Mouse (Mus musculus) limb, embryonic 14.5 days (tissue): ENCODE results near the gene Zfp365. TPM values are rescaled to one million over a fixed set of nuclear protein-coding genes. Genes with fewer than 3 reads are reported as not detected.
A peak's percentile ranks its signal among the peaks of the same experiment; 100 is the strongest.

Source experiments
- ATAC-seq: fragments of 200-750 bp; cut with Nextera tagmentation; 2 replicates; pipeline ENCODE4 v1.8.0; 2017; ENCODE audit warnings: low read depth, moderate number of reproducible peaks, moderate TSS enrichment; ENCODE audit not compliant: low FRiP score
- DNase-seq: peaks from one replicate; pipeline ENCODE4 v3.0.0-alpha.2; 2015; ENCODE audit warnings: low spot score
- H3K27ac ChIP-seq: fragments of 300-500 bp; sonication (generic); replicated peaks from 2 replicates; pipeline ENCODE4 v1.5.1; 2014; ENCODE audit warnings: low read depth, mild to moderate bottlenecking, low read length, moderate library complexity, mixed read lengths
- H3K27me3 ChIP-seq: fragments of 300-500 bp; sonication (generic); 2 replicates; pipeline ENCODE4 v1.6.1; 2014; ENCODE audit warnings: low read length, mixed read lengths; ENCODE audit not compliant: control insufficient read depth, insufficient read depth
- H3K36me3 ChIP-seq: fragments of 300-500 bp; sonication (generic); 2 replicates; pipeline ENCODE4 v1.6.1; 2014; ENCODE audit warnings: mild to moderate bottlenecking, low read length, moderate library complexity, mixed read lengths; ENCODE audit not compliant: control insufficient read depth, insufficient read depth
- H3K4me1 ChIP-seq: fragments of 300-500 bp; sonication (generic); 2 replicates; pipeline ENCODE4 v1.6.1; 2014; ENCODE audit warnings: antibody characterized with exemption, low read length, mixed read lengths; ENCODE audit not compliant: control insufficient read depth, insufficient read depth
- H3K4me2 ChIP-seq: fragments of 300-500 bp; sonication (generic); replicated peaks from 2 replicates; pipeline ENCODE4 v1.6.1; 2014; ENCODE audit warnings: low read depth, mild to moderate bottlenecking, low read length, moderate library complexity; ENCODE audit not compliant: severe bottlenecking
- H3K4me3 ChIP-seq: fragments of 300-500 bp; sonication (generic); replicated peaks from 2 replicates; pipeline ENCODE4 v1.5.1; 2014; ENCODE audit warnings: low read length
- H3K9ac ChIP-seq: fragments of 300-500 bp; sonication (generic); 2 replicates; pipeline ENCODE4 v1.6.1; 2014; ENCODE audit warnings: mild to moderate bottlenecking, low read depth, low read length, moderate library complexity; ENCODE audit not compliant: severe bottlenecking
- H3K9me3 ChIP-seq: fragments of 300-500 bp; sonication (generic); 2 replicates; pipeline ENCODE4 v1.6.1; 2016; ENCODE audit warnings: low read length; ENCODE audit not compliant: control insufficient read depth
- POLR2A ChIP-seq: fragments of 200-500 bp; IDR thresholded peaks from 2 replicates; pipeline ENCODE4 v1.8.0; 2012; ENCODE audit warnings: inconsistent platforms, mild to moderate bottlenecking, moderate library complexity, borderline replicate concordance; ENCODE audit not compliant: insufficient read depth, insufficient read length; ENCODE audit errors: extremely low read depth
- WGBS: fragments of 180-500 bp; shearing (Covaris S2); extraction: QIAGEN DNeasy Blood & Tissue Kit; methylation state at CpG from one replicate; pipeline ENCODE4 v1.1.7; 2014; 5-methylcytosine and 5-hydroxymethylcytosine counted together
- polyA plus RNA-seq, 2 experiments: library from polyadenylated mRNA; depleted of rRNA in 1 of 2; stranded (reverse) in 1 of 2; unstranded in 1 of 2; fragments of >200 nt; fragmentation: Nextera tagmentation in 1 of 2; extraction: Ambion mirVana in 1 of 2; gene quantifications; 2 replicates each; pipeline versions ENCODE4 v1.2.1 to v1.2.3; 2012 to 2014

Zfp365 gene
- polyA plus RNA-seq, 2 experiments = 1.5 TPM

GRCm38 (mm10) chr10:67865841-67866240, 46.6 kb downstream of the Zfp365 start:
- DNase-seq (no peak), ATAC-seq (no peak)
- TF ChIP-seq POLR2A = no peak
- Histone ChIP-seq H3K9ac (no peak overlapping the region), H3K4me2 (no peak overlapping the region), H3K9me3 (no peaks in the 10 kb centered on the region), H3K4me3 (no peak overlapping the region), H3K4me1 (no peaks in the 10 kb centered on the region), H3K36me3 (no peaks in the 10 kb centered on the region), H3K27me3 (no peaks in the 10 kb centered on the region), H3K27ac (no peak overlapping the region)
- WGBS = 88% methylated on average over 6 of the region's 6 CpGs

- no peak for ATAC-seq
- no peaks in the 10 kb centered on the region for H3K27me3 ChIP-seq
- H3K4me1 ChIP-seq = no peaks in the 10 kb centered on the region
- no peak overlapping the region for H3K4me2 ChIP-seq
- WGBS = 77% methylated on average over 3 of the region's 3 CpGs
- H3K9me3 ChIP-seq = no peaks in the 10 kb centered on the region
- H3K4me3 ChIP-seq = no peak overlapping the region
- no peak for TF ChIP-seq POLR2A
- no peak overlapping the region for H3K9ac ChIP-seq
- H3K27ac ChIP-seq = no peak overlapping the region
- no peak for DNase-seq
- no peaks in the 10 kb centered on the region for H3K36me3 ChIP-seq
These were observed 47.4 kb downstream of the Zfp365 start for GRCm38 (mm10) chr10:67865063-67865462.

GRCm38 (mm10) chr10:67862331-67862730, 50.1 kb downstream of the Zfp365 start:
- H3K4me3 ChIP-seq = no peak overlapping the region
- H3K4me2 ChIP-seq = no peak overlapping the region
- H3K27me3 ChIP-seq = no peaks in the 10 kb centered on the region
- peak; percentile 67 for DNase-seq
- WGBS = 13% methylated on average over 7 of the region's 7 CpGs
- H3K36me3 ChIP-seq = no peaks in the 10 kb centered on the region
- no peak for TF ChIP-seq POLR2A
- no peaks in the 10 kb centered on the region for H3K4me1 ChIP-seq
- H3K27ac ChIP-seq = no peak overlapping the region
- H3K9me3 ChIP-seq = no peaks in the 10 kb centered on the region
- no peak overlapping the region for H3K9ac ChIP-seq
- ATAC-seq = no peak

GRCm38 (mm10) chr10:67858878-67859277, 53.6 kb downstream of the Zfp365 start:
- WGBS = 19% methylated on average over 8 of the region's 8 CpGs
- Histone ChIP-seq H3K9me3 (no peaks in the 10 kb centered on the region), H3K36me3 (no peaks in the 10 kb centered on the region), H3K27me3 (no peaks in the 10 kb centered on the region), H3K27ac (no peak overlapping the region), H3K4me3 (no peak overlapping the region), H3K4me1 (no peaks in the 10 kb centered on the region), H3K4me2 (no peak overlapping the region), H3K9ac (no peak overlapping the region)
- DNase-seq (peak; percentile 83), ATAC-seq (peak; percentile 73; the same call in 1 of the 2 replicates)
- TF ChIP-seq POLR2A = no peak

GRCm38 (mm10) chr10:67857561-67857906, 54.9 kb downstream of the Zfp365 start:
- H3K27me3 ChIP-seq = no peaks in the 10 kb centered on the region
- no peak for TF ChIP-seq POLR2A
- no peak overlapping the region for H3K4me2 ChIP-seq
- no peaks in the 10 kb centered on the region for H3K9me3 ChIP-seq
- no peak overlapping the region for H3K9ac ChIP-seq
- WGBS = 70% methylated on average over 4 of the region's 4 CpGs
- H3K27ac ChIP-seq = no peak overlapping the region
- no peaks in the 10 kb centered on the region for H3K36me3 ChIP-seq
- ATAC-seq (no peak), DNase-seq (no peak)
- H3K4me1 ChIP-seq = no peaks in the 10 kb centered on the region
- H3K4me3 ChIP-seq = no peak overlapping the region
